Mouse (Mus musculus): ENCODE measurements around the gene Apol7e. TPM values are rescaled to one million over a fixed set of nuclear protein-coding genes. Genes with fewer than 3 reads are reported as not detected.
A peak's percentile ranks its signal among the peaks of the same experiment; 100 is the strongest.
"Not testable (repeated sequence)": the region's sequence is repeated elsewhere in the genome, so short reads cannot be mapped to it uniquely, and the experiment has no call there.

The Apol7e gene
- polyA plus RNA-seq (2014; fragmentation: Nextera tagmentation; extraction: Ambion mirVana), result not detected in 2 replicates

DNA sequence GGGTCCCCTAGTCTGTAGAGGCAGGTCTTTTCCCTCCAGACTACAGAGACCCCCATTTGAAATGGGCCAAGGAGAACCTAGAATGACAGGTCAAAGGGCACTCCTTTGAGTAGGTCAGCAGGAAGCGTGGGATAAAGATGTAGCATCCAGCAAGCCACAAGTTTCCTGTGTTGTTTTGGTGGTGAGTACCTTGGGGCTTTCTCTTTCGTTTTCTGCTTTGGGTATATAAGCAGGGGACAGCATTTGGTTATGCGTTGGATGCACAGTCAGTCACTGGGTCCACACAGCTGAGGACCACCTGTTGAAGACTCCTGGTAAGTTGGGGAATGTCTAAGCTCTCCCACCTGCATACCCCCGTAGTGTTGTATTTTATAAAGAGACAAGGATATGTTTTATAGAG lies at the start of gene Apol7e:
Apol7e (plus strand) TSS at position 202 of the 400 bp plus-strand sequence.
- not testable (repeated sequence) for H3K4me1 ChIP-seq (replicated peaks; ENCODE audit: control insufficient read depth, insufficient read depth, low read length); H3K27me3 ChIP-seq (ENCODE audit: control insufficient read depth, insufficient read depth, low read length); H3K9ac ChIP-seq (ENCODE audit: low read length); H3K36me3 ChIP-seq (ENCODE audit: control insufficient read depth, insufficient read depth, low read length); ATAC-seq (replicated peaks; ENCODE audit: low FRiP score); DNase-seq (ENCODE audit: low spot score); H3K27ac ChIP-seq (ENCODE audit: low read depth, low read length); H3K9me3 ChIP-seq (ENCODE audit: control insufficient read depth, low read length); H3K4me3 ChIP-seq (ENCODE audit: low read depth, low read length); H3K4me2 ChIP-seq (ENCODE audit: low read depth, low read length, severe bottlenecking)
- 84% methylated on average over 4 of the region's 4 CpGs for WGBS

DNA sequence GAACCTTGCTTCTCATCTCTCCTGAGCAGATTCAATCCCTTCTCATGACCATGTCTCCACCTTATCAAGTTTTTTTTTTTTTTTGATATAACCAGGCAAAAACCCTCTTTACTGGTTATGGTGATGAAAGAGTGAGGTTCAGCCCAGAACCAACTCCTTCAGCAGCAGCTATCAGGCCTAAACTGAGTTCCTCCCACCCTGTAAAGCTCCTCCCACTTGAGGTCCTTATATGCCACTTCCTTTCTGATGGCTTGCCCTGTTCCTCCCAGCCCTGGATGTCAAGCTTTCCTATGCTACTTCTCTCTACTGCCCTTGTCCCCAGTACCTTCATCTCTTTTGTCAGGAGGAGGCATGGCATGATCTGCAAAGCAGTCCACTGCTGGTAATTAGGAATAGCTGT lies 47.5 kb upstream of the Apol7e start:
- not testable (repeated sequence) for H3K27ac ChIP-seq (ENCODE audit: low read depth, low read length); H3K9ac ChIP-seq (ENCODE audit: low read length); H3K4me1 ChIP-seq (replicated peaks; ENCODE audit: control insufficient read depth, insufficient read depth, low read length); DNase-seq (ENCODE audit: low spot score); ATAC-seq (replicated peaks; ENCODE audit: low FRiP score); H3K9me3 ChIP-seq (ENCODE audit: control insufficient read depth, low read length); H3K27me3 ChIP-seq (ENCODE audit: control insufficient read depth, insufficient read depth, low read length); H3K4me2 ChIP-seq (ENCODE audit: low read depth, low read length, severe bottlenecking); H3K36me3 ChIP-seq (ENCODE audit: control insufficient read depth, insufficient read depth, low read length); H3K4me3 ChIP-seq (ENCODE audit: low read depth, low read length)

DNA sequence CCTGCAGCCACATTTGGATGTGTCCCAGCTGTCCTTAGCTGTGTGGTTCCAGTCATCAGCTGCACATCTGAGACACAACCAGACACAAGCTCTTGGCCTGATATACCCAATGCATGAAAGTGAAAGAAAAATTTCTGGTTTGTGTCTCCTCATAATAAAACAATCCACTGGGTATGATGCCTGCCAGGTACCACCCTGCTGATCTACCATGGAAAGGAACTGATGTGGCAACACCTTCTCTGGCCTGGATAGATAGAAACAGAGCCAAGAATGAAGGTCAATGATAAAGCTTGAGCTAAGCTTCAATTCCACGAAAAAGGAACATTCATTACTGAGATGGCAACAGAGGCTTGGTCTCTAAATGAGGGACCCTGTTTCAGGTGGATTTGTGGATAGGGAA lies 38.9 kb upstream of the Apol7e start:
- not testable (repeated sequence) for H3K4me1 ChIP-seq (replicated peaks; ENCODE audit: control insufficient read depth, insufficient read depth, low read length); H3K9me3 ChIP-seq (ENCODE audit: control insufficient read depth, low read length); H3K4me2 ChIP-seq (ENCODE audit: low read depth, low read length, severe bottlenecking); H3K27me3 ChIP-seq (ENCODE audit: control insufficient read depth, insufficient read depth, low read length); H3K4me3 ChIP-seq (ENCODE audit: low read depth, low read length); H3K27ac ChIP-seq (ENCODE audit: low read depth, low read length); H3K36me3 ChIP-seq (ENCODE audit: control insufficient read depth, insufficient read depth, low read length); ATAC-seq (replicated peaks; ENCODE audit: low FRiP score); H3K9ac ChIP-seq (ENCODE audit: low read length); DNase-seq (ENCODE audit: low spot score)
- 86% methylated on average over 1 of the region's 1 CpGs for WGBS

DNA sequence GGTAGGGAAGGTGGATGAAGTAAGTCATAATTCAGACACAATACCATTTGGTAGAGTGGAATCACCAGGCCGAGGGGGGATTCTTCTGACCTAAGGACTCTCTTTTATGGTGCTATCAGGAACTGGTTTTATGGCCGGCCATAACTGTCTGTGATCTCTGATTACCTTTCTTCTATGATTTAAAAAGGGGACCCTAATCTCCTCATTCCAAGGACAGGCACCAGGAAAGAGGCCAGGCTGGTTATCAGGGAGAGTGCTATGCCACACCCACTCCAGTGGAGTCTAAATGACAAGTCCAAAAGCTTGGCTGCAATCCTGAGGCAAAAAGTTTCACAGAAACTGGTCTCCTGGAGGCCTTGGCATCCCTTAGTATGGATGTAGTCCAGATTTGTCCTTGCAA lies 36.8 kb upstream of the Apol7e start:
- WGBS, result 94% methylated on average over 2 of the region's 2 CpGs
- not testable (repeated sequence) for H3K27ac ChIP-seq (ENCODE audit: low read depth, low read length); H3K4me3 ChIP-seq (ENCODE audit: low read depth, low read length); H3K4me1 ChIP-seq (replicated peaks; ENCODE audit: control insufficient read depth, insufficient read depth, low read length); H3K36me3 ChIP-seq (ENCODE audit: control insufficient read depth, insufficient read depth, low read length); H3K4me2 ChIP-seq (ENCODE audit: low read depth, low read length, severe bottlenecking); DNase-seq (ENCODE audit: low spot score); H3K9ac ChIP-seq (ENCODE audit: low read length); ATAC-seq (replicated peaks; ENCODE audit: low FRiP score); H3K27me3 ChIP-seq (ENCODE audit: control insufficient read depth, insufficient read depth, low read length); H3K9me3 ChIP-seq (ENCODE audit: control insufficient read depth, low read length)

DNA sequence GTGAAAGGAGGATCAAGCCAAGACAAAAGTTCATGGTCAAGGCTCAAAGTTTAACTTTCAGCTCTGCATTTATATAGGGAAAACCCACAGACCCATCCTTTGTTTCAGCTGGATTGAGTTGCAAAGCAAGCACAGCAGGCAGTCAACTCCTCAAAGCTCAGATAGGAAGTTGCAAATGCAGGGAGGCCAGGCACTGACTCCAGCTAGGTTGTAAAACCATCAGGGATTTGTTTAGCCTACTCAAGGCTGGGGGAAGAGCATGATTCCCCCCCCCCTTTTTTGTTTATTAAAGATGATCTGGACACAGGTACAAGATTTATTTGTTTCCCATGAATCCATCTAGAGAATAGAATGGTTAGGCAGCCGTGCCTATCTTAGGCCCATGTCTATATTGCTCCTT lies 24.6 kb upstream of the Apol7e start:
- not testable (repeated sequence) for ATAC-seq (replicated peaks; ENCODE audit: low FRiP score); DNase-seq (ENCODE audit: low spot score); H3K4me3 ChIP-seq (ENCODE audit: low read depth, low read length); H3K4me1 ChIP-seq (replicated peaks; ENCODE audit: control insufficient read depth, insufficient read depth, low read length); H3K4me2 ChIP-seq (ENCODE audit: low read depth, low read length, severe bottlenecking); H3K36me3 ChIP-seq (ENCODE audit: control insufficient read depth, insufficient read depth, low read length); H3K27ac ChIP-seq (ENCODE audit: low read depth, low read length); H3K9me3 ChIP-seq (ENCODE audit: control insufficient read depth, low read length); H3K27me3 ChIP-seq (ENCODE audit: control insufficient read depth, insufficient read depth, low read length); H3K9ac ChIP-seq (ENCODE audit: low read length)
- WGBS, result 83% methylated on average over 1 of the region's 1 CpGs

DNA sequence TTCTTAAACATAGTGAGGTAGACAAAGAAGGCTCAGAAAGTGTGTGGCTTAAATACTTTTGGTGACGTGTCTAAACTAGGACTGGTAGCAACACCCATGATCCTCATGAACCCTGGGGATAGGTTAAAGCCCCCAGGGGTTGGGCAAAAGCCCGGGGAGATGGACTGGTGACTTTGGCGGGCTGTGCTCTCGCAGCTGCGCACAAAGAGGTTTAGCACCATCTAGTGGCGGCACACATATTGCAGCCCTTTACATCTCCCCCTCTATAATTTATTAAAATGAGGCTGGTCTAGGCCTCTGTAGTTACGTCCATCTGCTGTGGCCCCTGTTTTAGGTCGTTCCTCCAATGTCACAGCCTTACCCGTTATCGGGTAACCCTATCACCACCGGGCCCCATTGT lies 14.7 kb upstream of the Apol7e start:
- not testable (repeated sequence) for H3K4me2 ChIP-seq (ENCODE audit: low read depth, low read length, severe bottlenecking); H3K9ac ChIP-seq (ENCODE audit: low read length); H3K9me3 ChIP-seq (ENCODE audit: control insufficient read depth, low read length); H3K27ac ChIP-seq (ENCODE audit: low read depth, low read length); ATAC-seq (replicated peaks; ENCODE audit: low FRiP score); H3K36me3 ChIP-seq (ENCODE audit: control insufficient read depth, insufficient read depth, low read length); H3K4me3 ChIP-seq (ENCODE audit: low read depth, low read length); H3K4me1 ChIP-seq (replicated peaks; ENCODE audit: control insufficient read depth, insufficient read depth, low read length); H3K27me3 ChIP-seq (ENCODE audit: control insufficient read depth, insufficient read depth, low read length)
- peak; percentile 60 for DNase-seq (ENCODE audit: low spot score)
- WGBS, result 11% methylated on average over 9 of the region's 11 CpGs

DNA sequence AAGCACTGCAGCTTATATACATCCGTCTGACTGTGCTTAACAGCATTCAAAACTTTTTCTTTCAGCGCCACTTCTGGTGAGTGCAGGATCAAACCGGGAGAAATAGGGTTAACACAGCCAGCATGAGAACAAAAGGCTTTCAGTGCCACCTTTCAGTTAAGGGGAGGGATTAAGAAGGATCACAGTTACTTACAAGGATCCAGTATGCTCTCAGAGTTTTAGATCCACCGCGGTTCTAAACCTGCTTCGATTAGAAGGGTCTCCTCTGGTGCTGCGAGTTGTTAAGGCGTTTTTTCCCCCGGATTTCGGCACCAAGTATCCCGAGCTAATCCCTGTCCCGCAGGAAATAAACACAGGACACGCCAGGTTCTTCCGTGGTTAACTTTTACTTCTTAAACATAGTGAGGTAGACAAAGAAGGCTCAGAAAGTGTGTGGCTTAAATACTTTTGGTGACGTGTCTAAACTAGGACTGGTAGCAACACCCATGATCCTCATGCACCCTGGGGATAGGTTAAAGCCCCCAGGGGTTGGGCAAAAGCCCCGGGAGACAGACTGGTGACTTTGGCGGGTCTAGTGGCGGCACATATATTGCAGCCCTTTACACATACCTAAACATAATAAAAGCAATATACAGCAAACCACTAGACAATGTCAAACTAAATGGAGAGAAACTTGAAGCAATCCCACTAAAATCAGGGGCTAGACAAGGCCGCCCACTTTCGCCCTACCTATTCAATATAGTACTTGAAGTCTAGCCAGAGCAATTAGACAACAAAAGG lies 6.9 kb upstream of the Apol7e start:
- peak overlapping the region; percentile 40; the same call in 1 of the 2 replicates for H3K9ac ChIP-seq (ENCODE audit: low read length)

DNA sequence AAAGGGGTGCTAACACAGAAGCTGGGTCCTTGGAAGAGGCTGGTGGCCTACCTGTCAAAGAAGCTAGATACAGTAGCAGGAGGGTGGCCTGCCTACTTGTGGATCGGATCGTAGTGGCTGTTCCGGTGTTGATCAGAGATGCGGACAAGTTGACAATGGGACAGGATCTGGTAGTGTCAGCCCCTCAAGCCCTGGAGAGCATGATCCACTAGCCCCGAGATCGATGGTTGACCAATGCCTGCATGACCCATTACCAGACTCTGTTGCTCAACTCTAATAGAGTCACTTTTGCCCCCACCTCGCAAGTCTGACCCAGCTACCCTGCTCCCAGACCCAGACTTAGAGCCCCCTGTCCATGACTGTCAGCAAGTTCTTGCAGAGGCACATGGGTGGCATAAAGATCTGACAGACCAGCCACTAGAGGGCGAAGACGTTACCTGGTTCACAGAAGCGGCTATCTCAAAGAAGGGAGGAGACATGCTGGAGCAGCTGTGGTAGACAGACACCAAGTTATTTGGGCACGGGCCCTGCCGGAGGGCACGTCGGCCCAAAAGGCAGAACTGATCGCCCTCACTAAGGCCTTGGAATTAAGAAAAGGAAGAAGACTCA lies 3.9 kb upstream of the Apol7e start:
- H3K27me3 ChIP-seq (ENCODE audit: control insufficient read depth, insufficient read depth, low read length); H3K4me3 ChIP-seq (ENCODE audit: low read depth, low read length); H3K27ac ChIP-seq (ENCODE audit: low read depth, low read length); ATAC-seq (replicated peaks; ENCODE audit: low FRiP score); H3K36me3 ChIP-seq (ENCODE audit: control insufficient read depth, insufficient read depth, low read length); H3K4me2 ChIP-seq (ENCODE audit: low read depth, low read length, severe bottlenecking); H3K9ac ChIP-seq (ENCODE audit: low read length); H3K9me3 ChIP-seq (ENCODE audit: control insufficient read depth, low read length); H3K4me1 ChIP-seq (replicated peaks; ENCODE audit: control insufficient read depth, insufficient read depth, low read length): not testable (repeated sequence)
- 51% methylated on average over 11 of the region's 15 CpGs for WGBS
- peak; percentile 56 for DNase-seq (ENCODE audit: low spot score)

More for the DNA sequence above, 6.9 kb upstream of the Apol7e start:
- DNase-seq (ENCODE audit: low spot score), result peak; percentile 51
- WGBS, result 5% methylated on average over 19 of the region's 20 CpGs
- H3K36me3 ChIP-seq (ENCODE audit: control insufficient read depth, insufficient read depth, low read length); H3K4me1 ChIP-seq (replicated peaks; ENCODE audit: control insufficient read depth, insufficient read depth, low read length); H3K9me3 ChIP-seq (ENCODE audit: control insufficient read depth, low read length); H3K27ac ChIP-seq (ENCODE audit: low read depth, low read length); H3K27me3 ChIP-seq (ENCODE audit: control insufficient read depth, insufficient read depth, low read length); ATAC-seq (replicated peaks; ENCODE audit: low FRiP score): not testable (repeated sequence)
- Histone ChIP-seq H3K4me3 (ENCODE audit: low read depth, low read length) (peak overlapping the region; percentile 18), H3K4me2 (ENCODE audit: low read depth, low read length, severe bottlenecking) (peak overlapping the region; percentile 45)

DNA sequence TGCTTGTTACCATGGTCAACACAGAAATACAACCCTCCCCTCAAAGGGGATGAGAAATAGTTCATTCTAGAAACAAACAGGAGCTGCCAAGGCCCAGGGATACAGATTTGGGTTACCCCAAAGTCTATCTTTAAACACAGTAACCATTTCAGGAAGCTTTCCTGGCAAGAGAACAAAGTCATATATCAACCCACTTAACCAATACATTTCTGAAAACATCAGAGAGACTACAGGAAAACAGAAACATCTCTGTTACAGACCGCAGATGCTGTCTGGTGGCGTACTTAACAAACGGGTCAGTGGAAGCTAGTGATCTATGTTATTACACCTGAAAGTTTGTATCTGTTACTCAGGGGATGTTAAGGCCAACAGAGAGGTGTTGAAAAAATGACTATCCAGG lies 6.6 kb downstream of the Apol7e start:
- H3K4me2 ChIP-seq (ENCODE audit: low read depth, low read length, severe bottlenecking); DNase-seq (ENCODE audit: low spot score); ATAC-seq (replicated peaks; ENCODE audit: low FRiP score); H3K27me3 ChIP-seq (ENCODE audit: control insufficient read depth, insufficient read depth, low read length); H3K9me3 ChIP-seq (ENCODE audit: control insufficient read depth, low read length); H3K27ac ChIP-seq (ENCODE audit: low read depth, low read length); H3K9ac ChIP-seq (ENCODE audit: low read length); H3K4me3 ChIP-seq (ENCODE audit: low read depth, low read length); H3K36me3 ChIP-seq (ENCODE audit: control insufficient read depth, insufficient read depth, low read length); H3K4me1 ChIP-seq (replicated peaks; ENCODE audit: control insufficient read depth, insufficient read depth, low read length): not testable (repeated sequence)
- 99% methylated on average over 3 of the region's 3 CpGs for WGBS
